Mouse (Mus musculus) kidney, adult 2 months (tissue): ENCODE data around the gene Rps6ka3.

Source experiments
- CTCF ChIP-seq: fragments of 200-500 bp; conservative IDR thresholded peaks from 2 replicates; pipeline ENCODE4 v1.5.1; 2011; ENCODE audit warnings: low read depth, mild to moderate bottlenecking, control low read depth, low read length, moderate library complexity, mixed read lengths; ENCODE audit not compliant: insufficient read depth, insufficient read length
- POLR2A ChIP-seq: fragments of 200-500 bp; IDR thresholded peaks from one replicate; pipeline ENCODE4 v1.6.1; 2011; ENCODE audit warnings: low read depth, low read length, control low read depth

- TF ChIP-seq POLR2A (no peak), CTCF (no peak)
These were observed 40.9 kb upstream of the Rps6ka3 start for GRCm38 (mm10) chrX:159169200-159169599.
